Mouse (Mus musculus): Measurements from ENCODE around the gene Kmt2b.

DNA sequence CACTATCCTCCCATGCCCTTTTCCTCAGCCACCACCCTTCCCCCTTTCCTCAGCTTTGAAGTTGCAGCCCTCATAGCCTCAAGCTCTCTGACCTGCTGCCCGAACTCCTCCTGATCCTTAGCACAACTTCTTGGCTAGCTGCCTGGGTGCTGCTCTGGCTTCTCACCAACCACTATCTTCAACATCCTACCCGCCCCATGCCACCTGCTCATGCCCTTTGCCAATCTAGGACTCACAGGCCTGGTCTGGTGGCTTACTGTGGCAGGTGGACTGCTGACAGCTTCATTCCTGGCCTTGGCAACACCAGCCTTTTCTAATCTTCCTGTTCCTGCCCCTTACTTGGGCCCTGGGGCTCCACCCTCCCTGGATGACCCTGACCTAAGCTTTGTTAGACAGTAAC is 15.6 kb downstream of the Kmt2b start:
- TF ChIP-seq MAFK (IDR thresholded peaks at IDR 0.05; ENCODE audit: borderline replicate concordance, low read depth, low read length) = no peak
- peak; percentile 24 to 71; a peak in 2 of 4 replicates for TF ChIP-seq EP300 (IDR thresholded peaks at IDR 0.05; ENCODE audit: low read depth in 1 of 2, low read length in 2 of 2)
- TF ChIP-seq CTCF (IDR thresholded peaks at IDR 0.05 in 2 of 3, conservative IDR thresholded peaks at IDR 0.05 in 1 of 3; ENCODE audit: control insufficient read depth in 1 of 3, insufficient read depth in 1 of 3, low read depth in 2 of 3, low read length in 3 of 3, poor library complexity in 1 of 3, severe bottlenecking in 1 of 3) = no peak
- TF ChIP-seq POLR2A (IDR thresholded peaks at IDR 0.05; ENCODE audit: control insufficient read depth in 1 of 2, insufficient read depth in 1 of 2, low read depth in 1 of 2, low read length in 2 of 2, poor library complexity in 1 of 2) = no peak
- no peak for TF ChIP-seq RCOR1 (IDR thresholded peaks at IDR 0.05; ENCODE audit: low read depth, low read length)
- no peak for TF ChIP-seq BHLHE40 (IDR thresholded peaks at IDR 0.05; ENCODE audit: borderline replicate concordance, low read depth, low read length)
- no peak for TF ChIP-seq JUND (IDR thresholded peaks at IDR 0.05; ENCODE audit: low read depth, low read length)
- TF ChIP-seq E2F4 (IDR thresholded peaks at IDR 0.05; ENCODE audit: borderline replicate concordance, low read depth, low read length) = no peak
- TF ChIP-seq ZC3H11A (IDR thresholded peaks at IDR 0.05; ENCODE audit: low read depth, low read length) = no peak
- TF ChIP-seq SIN3A (IDR thresholded peaks at IDR 0.05; ENCODE audit: low read length) = 0 out of 2 replicates have a peak, but pooled peaks have one; percentile 14
- TF ChIP-seq ZNF384 (IDR thresholded peaks at IDR 0.05; ENCODE audit: low read depth, low read length) = no peak
- TF ChIP-seq MYC (IDR thresholded peaks at IDR 0.05; ENCODE audit: low read depth, low read length) = no peak
- TF ChIP-seq USF2 (IDR thresholded peaks at IDR 0.05; ENCODE audit: borderline replicate concordance in 1 of 2, insufficient read depth in 1 of 2, low read depth in 1 of 2, low read length in 2 of 2) = no peak
